Mouse (Mus musculus) spleen, adult 2 months (tissue): ENCODE results near the gene Zfhx2. TPM values are rescaled to one million over a fixed set of nuclear protein-coding genes. Genes with fewer than 3 reads are reported as not detected.

Experiments used
- DNase-seq, 2 experiments: peaks; one replicate each; pipeline versions ENCODE4 v3.0.0 to v3.0.0-alpha.2; 2012 to 2021; ENCODE audit warnings: low spot score in 2 of 2, low read depth in 1 of 2
- H3K27ac ChIP-seq: fragments of 200-500 bp; 2 replicates; pipeline ENCODE4 v1.5.1; 2012; ENCODE audit warnings: low read length, inconsistent platforms; ENCODE audit not compliant: insufficient read depth
- H3K27me3 ChIP-seq: fragments of 200-500 bp; 2 replicates; pipeline ENCODE4 v1.6.1; 2012; ENCODE audit warnings: mild to moderate bottlenecking, moderate library complexity, low read length, inconsistent platforms; ENCODE audit not compliant: control insufficient read depth, insufficient read depth
- H3K36me3 ChIP-seq: fragments of 200-500 bp; 2 replicates; pipeline ENCODE4 v1.6.1; 2012; ENCODE audit warnings: mild to moderate bottlenecking, low read length, inconsistent platforms; ENCODE audit not compliant: control insufficient read depth, insufficient read depth
- H3K4me1 ChIP-seq: fragments of 200-500 bp; 2 replicates; pipeline ENCODE4 v1.6.1; 2011; ENCODE audit warnings: inconsistent platforms; ENCODE audit not compliant: control insufficient read depth, insufficient read depth, insufficient read length
- H3K4me3 ChIP-seq: fragments of 200-500 bp; 2 replicates; pipeline ENCODE4 v1.5.1; 2011; ENCODE audit warnings: mild to moderate bottlenecking, inconsistent platforms; ENCODE audit not compliant: insufficient read depth, insufficient read length; ENCODE audit errors: extremely low read depth
- CTCF ChIP-seq: fragments of 200-500 bp; IDR thresholded peaks from 2 replicates; pipeline ENCODE4 v1.5.1; 2011; ENCODE audit warnings: mild to moderate bottlenecking, inconsistent platforms; ENCODE audit not compliant: insufficient read depth, insufficient read length, insufficient replicate concordance; ENCODE audit errors: extremely low read depth
- POLR2A ChIP-seq: fragments of 200-500 bp; IDR thresholded peaks from 2 replicates; pipeline ENCODE4 v1.6.1; 2011; ENCODE audit warnings: low read depth, low read length, inconsistent platforms
- WGBS: fragments of 180-500 bp; shearing (Covaris S2); methylation state at CpG from one replicate; pipeline ENCODE4 v1.1.7; 2018; 5-methylcytosine and 5-hydroxymethylcytosine counted together
- polyA plus RNA-seq: library from polyadenylated mRNA; depleted of rRNA; stranded (reverse); fragments of >200 nt; gene quantifications from 2 replicates; pipeline ENCODE4 v1.2.3, GENCODE M21; 2012; rRNA removed

Zfhx2 gene
- polyA plus RNA-seq, 1 experiment, result 4.2 TPM

DNA sequence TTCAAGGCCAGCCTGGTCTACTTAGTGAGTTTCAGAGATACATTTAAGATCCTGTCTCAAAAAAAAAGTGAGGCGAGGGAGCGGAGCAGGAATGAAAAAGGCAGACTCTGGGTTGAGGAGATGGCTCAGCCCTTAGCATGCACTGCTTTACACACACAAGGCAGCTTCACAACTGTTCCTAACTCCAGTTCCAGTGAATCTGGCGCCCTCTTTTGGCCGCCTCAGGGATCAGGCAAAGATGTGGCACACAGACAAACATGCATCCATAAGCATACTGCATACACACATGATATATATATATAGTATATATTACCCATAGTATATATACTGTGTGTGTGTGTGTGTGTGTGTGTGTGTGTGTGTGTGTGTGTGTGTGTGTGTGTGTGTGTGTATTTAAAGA lies 81.0 kb downstream of the Zfhx2 start:
- DNase-seq, result no peak
- TF ChIP-seq POLR2A (no peak), CTCF (no peak)
- whole genome bisulfite sequencing, result 77% methylated on average over 4 of the region's 4 CpGs
- Histone ChIP-seq H3K36me3 (no peaks in the 10 kb centered on the region), H3K27ac (no peak overlapping the region), H3K4me3 (no peak overlapping the region), H3K27me3 (no peaks in the 10 kb centered on the region), H3K4me1 (no peaks in the 10 kb centered on the region)

Other genes with a start within 250 kb of the Zfhx2 start
- gene Homez, start 221.4 kb downstream of the Zfhx2 start, polyA plus RNA-seq, result 2.8 and 4.1 TPM in 2 replicates
- 6.3 and 10.7 TPM in 2 replicates for gene Ppp1r3e, start 214.8 kb downstream of the Zfhx2 start, polyA plus RNA-seq
- 16.6 and 16.9 TPM in 2 replicates for gene Bcl2l2, start 208.9 kb downstream of the Zfhx2 start, polyA plus RNA-seq
- 3.1 TPM in 1 of 2 replicates, not detected in the other for gene Gm20521, start 208.9 kb downstream of the Zfhx2 start, polyA plus RNA-seq
- gene Pabpn1, start 199.8 kb downstream of the Zfhx2 start, polyA plus RNA-seq, result 73.3 and 76.7 TPM in 2 replicates
- 18.5 and 18.9 TPM in 2 replicates for gene Slc22a17, start 179.2 kb downstream of the Zfhx2 start, polyA plus RNA-seq
- 2.4 and 3.7 TPM in 2 replicates for gene Efs, start 166.2 kb downstream of the Zfhx2 start, polyA plus RNA-seq
- not detected in 2 replicates for gene Il25, start 159.6 kb downstream of the Zfhx2 start, polyA plus RNA-seq
- 0.14 TPM in 1 of 2 replicates, not detected in the other for gene Cmtm5, start 156.1 kb downstream of the Zfhx2 start, polyA plus RNA-seq
- gene Myh6, start 125.4 kb downstream of the Zfhx2 start, polyA plus RNA-seq, result 0.02 and 0.61 TPM in 2 replicates
- not detected in 2 replicates for gene Gm17428, start 115.4 kb downstream of the Zfhx2 start, polyA plus RNA-seq
- gene Myh7, start 97.7 kb downstream of the Zfhx2 start, polyA plus RNA-seq, result not detected in 2 replicates
- 10.4 and 11.0 TPM in 2 replicates for gene Ngdn, start 76.9 kb downstream of the Zfhx2 start, polyA plus RNA-seq
- 4.1 and 4.4 TPM in 2 replicates for gene Thtpa, start 2.5 kb upstream of the Zfhx2 start, polyA plus RNA-seq
- 64.9 and 77.2 TPM in 2 replicates for gene Ap1g2, start 14.3 kb upstream of the Zfhx2 start, polyA plus RNA-seq
- gene Jph4, start 24.6 kb upstream of the Zfhx2 start, polyA plus RNA-seq, result 0.33 and 0.50 TPM in 2 replicates
- not detected in 2 replicates for gene Dhrs2, start 129.7 kb upstream of the Zfhx2 start, polyA plus RNA-seq